Mouse (Mus musculus) lung, embryonic 16.5 days (tissue): Measurements from ENCODE around the gene Med10. TPM values are rescaled to one million over a fixed set of nuclear protein-coding genes. Genes with fewer than 3 reads are reported as not detected.

ENCODE experiments used
- ATAC-seq: fragments of 200-750 bp; cut with Nextera tagmentation; 2 replicates; pipeline ENCODE4 v1.8.0; 2017; ENCODE audit warnings: low read depth, mild to moderate bottlenecking, moderate library complexity
- H3K27ac ChIP-seq: fragments of 300-500 bp; sonication (generic); 2 replicates; pipeline ENCODE4 v1.5.1; 2014; ENCODE audit warnings: mild to moderate bottlenecking, control low read depth, low read length
- H3K27me3 ChIP-seq: fragments of 300-500 bp; sonication (generic); 2 replicates; pipeline ENCODE4 v1.6.1; 2014; ENCODE audit warnings: low read depth, low read length, mixed read lengths; ENCODE audit not compliant: control insufficient read depth, insufficient read depth
- H3K36me3 ChIP-seq: fragments of 300-500 bp; sonication (generic); 2 replicates; pipeline ENCODE4 v1.6.1; 2014; ENCODE audit warnings: low read length; ENCODE audit not compliant: control insufficient read depth, insufficient read depth
- H3K4me1 ChIP-seq: fragments of 300-500 bp; sonication (generic); replicated peaks from 2 replicates; pipeline ENCODE4 v1.6.1; 2014; ENCODE audit warnings: low read length, mixed read lengths; ENCODE audit not compliant: control insufficient read depth, insufficient read depth
- H3K4me2 ChIP-seq: fragments of 300-500 bp; sonication (generic); 2 replicates; pipeline ENCODE4 v1.6.1; 2014; ENCODE audit warnings: low read depth, low read length, control low read depth
- H3K4me3 ChIP-seq: fragments of 300-500 bp; sonication (generic); 2 replicates; pipeline ENCODE4 v1.5.1; 2014; ENCODE audit warnings: mild to moderate bottlenecking, low read length, control low read depth
- H3K9ac ChIP-seq: fragments of 300-500 bp; sonication (generic); 2 replicates; pipeline ENCODE4 v1.6.1; 2014; ENCODE audit warnings: low read length, control low read depth
- H3K9me3 ChIP-seq: fragments of 300-500 bp; sonication (generic); 2 replicates; pipeline ENCODE4 v1.6.1; 2016; ENCODE audit warnings: low read length; ENCODE audit not compliant: control insufficient read depth
- WGBS: fragments of 180-500 bp; shearing (Covaris S2); extraction: QIAGEN DNeasy Blood & Tissue Kit; methylation state at CpG from one replicate; pipeline ENCODE4 v1.1.7; 2014; 5-methylcytosine and 5-hydroxymethylcytosine counted together
- polyA plus RNA-seq: library from polyadenylated mRNA; unstranded; fragments of >200 nt; fragmentation: Nextera tagmentation; extraction: Ambion mirVana; gene quantifications from 2 replicates; pipeline ENCODE4 v1.2.1, GENCODE M21; 2015

The Med10 gene
- polyA plus RNA-seq, 1 experiment from 2014 or later: 128 TPM

- 81% methylated on average over 5 of the region's 5 CpGs for WGBS
- Histone ChIP-seq H3K27me3 (no peaks in the 10 kb centered on the region), H3K4me2 (no peak overlapping the region), H3K9me3 (no peaks in the 10 kb centered on the region), H3K4me3 (no peak overlapping the region), H3K4me1 (no peaks in the 10 kb centered on the region), H3K9ac (no peak overlapping the region), H3K27ac (no peak overlapping the region), H3K36me3 (no peaks in the 10 kb centered on the region)
- no peak for ATAC-seq
Measured at GRCm38 (mm10) chr13:69788704-69789103, 13.5 kb upstream of the Med10 start.

GRCm38 (mm10) chr13:69791814-69792213 is 10.4 kb upstream of the Med10 start:
- Histone ChIP-seq H3K4me1 (no peaks in the 10 kb centered on the region), H3K27me3 (no peaks in the 10 kb centered on the region), H3K9ac (no peak overlapping the region), H3K27ac (no peak overlapping the region), H3K4me3 (no peak overlapping the region), H3K4me2 (no peak overlapping the region), H3K36me3 (no peaks in the 10 kb centered on the region), H3K9me3 (no peaks in the 10 kb centered on the region)
- WGBS: 74% methylated on average over 1 of the region's 1 CpGs
- ATAC-seq: no peak

GRCm38 (mm10) chr13:69792541-69793009 is 9.6 kb upstream of the Med10 start:
- H3K4me2 ChIP-seq: no peak overlapping the region
- no peak for ATAC-seq

GRCm38 (mm10) chr13:69794808-69795207 is 7.4 kb upstream of the Med10 start:
- Histone ChIP-seq H3K4me2 (no peak overlapping the region), H3K4me3 (no peak overlapping the region), H3K9me3 (no peaks in the 10 kb centered on the region), H3K36me3 (no peaks in the 10 kb centered on the region), H3K9ac (no peak overlapping the region), H3K27ac (no peak overlapping the region), H3K27me3 (no peaks in the 10 kb centered on the region), H3K4me1 (no peaks in the 10 kb centered on the region)
- no peak for ATAC-seq
- 50% methylated on average over 7 of the region's 7 CpGs for WGBS

More at GRCm38 (mm10) chr13:69792541-69793009, 9.6 kb upstream of the Med10 start:
- Histone ChIP-seq H3K36me3 (no peaks in the 10 kb centered on the region), H3K27ac (no peak overlapping the region), H3K27me3 (no peaks in the 10 kb centered on the region), H3K4me3 (no peak overlapping the region), H3K9me3 (no peaks in the 10 kb centered on the region), H3K9ac (no peak overlapping the region), H3K4me1 (no peaks in the 10 kb centered on the region)
- WGBS: 59% methylated on average over 12 of the region's 12 CpGs

GRCm38 (mm10) chr13:69809681-69810611 is 7.8 kb downstream of the Med10 start:
- peaks cover 11% of the 10 kb centered on the region for H3K4me1 ChIP-seq
- ATAC-seq: peak; percentile 98
- H3K4me3 ChIP-seq: peak overlapping the region; percentile 81
- H3K9ac ChIP-seq: peak overlapping the region; percentile 91
- no peaks in the 10 kb centered on the region for H3K9me3 ChIP-seq
- under 1% methylated on average over 55 of the region's 55 CpGs for whole genome bisulfite sequencing
- peaks cover 21% of the 10 kb centered on the region for H3K36me3 ChIP-seq
- H3K27ac ChIP-seq: no peak overlapping the region
- H3K4me2 ChIP-seq: peak overlapping the region; percentile 95
- no peaks in the 10 kb centered on the region for H3K27me3 ChIP-seq

GRCm38 (mm10) chr13:69810936-69811680 is 8.9 kb downstream of the Med10 start:
- 82% methylated on average over 14 of the region's 14 CpGs for WGBS
- H3K27me3 ChIP-seq: no peaks in the 10 kb centered on the region
- no peak overlapping the region for H3K27ac ChIP-seq
- peaks cover 11% of the 10 kb centered on the region for H3K4me1 ChIP-seq
- peak overlapping the region; percentile 95 for H3K4me2 ChIP-seq
- peaks cover 31% of the 10 kb centered on the region for H3K36me3 ChIP-seq
- H3K9ac ChIP-seq: no peak overlapping the region
- H3K4me3 ChIP-seq: peak overlapping the region; percentile 81
- no peaks in the 10 kb centered on the region for H3K9me3 ChIP-seq
- ATAC-seq: no peak

GRCm38 (mm10) chr13:69813870-69814269 is 11.7 kb downstream of the Med10 start:
- no peak for ATAC-seq
- Histone ChIP-seq H3K27ac (no peak overlapping the region), H3K9me3 (no peaks in the 10 kb centered on the region), H3K9ac (no peak overlapping the region), H3K4me2 (no peak overlapping the region), H3K36me3 (peaks cover 39% of the 10 kb centered on the region), H3K4me3 (no peak overlapping the region), H3K4me1 (peaks cover 11% of the 10 kb centered on the region), H3K27me3 (no peaks in the 10 kb centered on the region)
- 88% methylated on average over 5 of the region's 5 CpGs for WGBS

- no peak for ATAC-seq
- 84% methylated on average over 4 of the region's 4 CpGs for WGBS
Measured at GRCm38 (mm10) chr13:69818306-69818705, 16.1 kb downstream of the Med10 start.

GRCm38 (mm10) chr13:69821169-69821822 is 19.1 kb downstream of the Med10 start:
- H3K27me3 ChIP-seq: no peaks in the 10 kb centered on the region
- H3K4me2 ChIP-seq: no peak overlapping the region
- no peaks in the 10 kb centered on the region for H3K4me1 ChIP-seq
- no peak overlapping the region for H3K4me3 ChIP-seq
- no peak overlapping the region for H3K9ac ChIP-seq
- no peaks in the 10 kb centered on the region for H3K9me3 ChIP-seq
- ATAC-seq: no peak
- WGBS: 45% methylated on average over 3 of the region's 3 CpGs
- peaks cover 7% of the 10 kb centered on the region for H3K36me3 ChIP-seq
- H3K27ac ChIP-seq: no peak overlapping the region

More at GRCm38 (mm10) chr13:69818306-69818705, 16.1 kb downstream of the Med10 start:
- no peaks in the 10 kb centered on the region for H3K27me3 ChIP-seq
- H3K4me2 ChIP-seq: no peak overlapping the region
- H3K4me3 ChIP-seq: no peak overlapping the region
- no peaks in the 10 kb centered on the region for H3K9me3 ChIP-seq
- H3K36me3 ChIP-seq: peaks cover 32% of the 10 kb centered on the region
- no peaks in the 10 kb centered on the region for H3K4me1 ChIP-seq
- H3K27ac ChIP-seq: no peak overlapping the region
- H3K9ac ChIP-seq: no peak overlapping the region
